Mouse (Mus musculus) cerebellum, postnatal 25 days (tissue): ENCODE measurements at regions not wholly inside any gene's neighbourhood (a gene's known extent, or its start where the extent isn't known, plus 50 kb on each side); places are given as distances from the start of the nearest gene placed in this dataset.

Experiments
- DNase-seq, 2 experiments: peaks; one replicate each; pipeline ENCODE4 v3.0.0; 2021; ENCODE audit warnings: mixed read lengths in 2 of 2

DNA sequence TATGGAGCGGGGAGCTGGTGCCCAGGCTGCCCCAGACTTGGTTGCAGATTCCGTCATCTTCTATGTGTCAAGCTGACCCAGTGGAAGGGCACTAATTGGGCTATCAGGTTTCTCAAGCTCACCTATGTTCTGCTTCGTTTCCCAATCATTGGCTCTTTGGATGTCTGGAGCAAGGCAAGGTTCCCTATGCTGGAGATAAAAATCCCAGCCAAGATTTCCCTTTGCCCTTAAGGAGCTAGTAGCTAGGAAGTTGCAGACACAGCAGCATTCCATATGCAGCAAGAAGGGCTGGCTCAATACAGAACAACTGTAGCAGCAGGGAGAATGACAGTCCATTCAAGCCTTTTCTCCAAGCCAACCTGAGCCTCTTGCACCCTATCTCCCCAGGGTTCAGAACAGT lies 159.2 kb upstream of the Zfp706 start:
- DNase-seq: no peak

GRCm38 (mm10) chr15:37165887-37166507 lies 158.4 kb upstream of the Zfp706 start:
- peak; percentile 16 to 35 for DNase-seq

DNA sequence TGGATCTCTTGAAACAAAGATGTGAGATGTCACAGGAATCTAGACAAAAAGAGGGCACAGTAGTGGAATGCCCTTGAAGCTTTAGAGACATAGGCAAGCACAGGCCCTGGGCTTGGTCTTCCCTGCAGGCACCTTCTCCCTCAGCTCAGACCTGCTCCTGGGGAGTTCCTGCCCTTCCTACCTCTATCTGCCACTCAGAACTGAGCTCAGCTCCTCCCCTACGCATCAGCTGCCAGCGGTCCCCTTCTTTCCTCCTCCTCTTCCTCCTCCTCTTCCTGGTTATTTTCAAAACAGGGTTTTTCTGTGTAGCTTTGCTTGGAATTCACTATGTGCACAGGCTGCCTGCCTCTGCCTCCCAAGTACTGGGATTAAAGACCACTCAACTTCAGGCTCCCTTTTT lies 157.6 kb upstream of the Zfp706 start:
- no peak for DNase-seq

- DNase-seq: no peak
Measured at GRCm38 (mm10) chr15:37164191-37165135, 156.9 kb upstream of the Zfp706 start.

- DNase-seq: no peak
Measured at GRCm38 (mm10) chr15:37159956-37160355, 152.4 kb upstream of the Zfp706 start.

- peak in 1 of 2 experiments; percentile 49 for DNase-seq
Measured at GRCm38 (mm10) chr15:37159349-37159748, 151.8 kb upstream of the Zfp706 start.

DNA sequence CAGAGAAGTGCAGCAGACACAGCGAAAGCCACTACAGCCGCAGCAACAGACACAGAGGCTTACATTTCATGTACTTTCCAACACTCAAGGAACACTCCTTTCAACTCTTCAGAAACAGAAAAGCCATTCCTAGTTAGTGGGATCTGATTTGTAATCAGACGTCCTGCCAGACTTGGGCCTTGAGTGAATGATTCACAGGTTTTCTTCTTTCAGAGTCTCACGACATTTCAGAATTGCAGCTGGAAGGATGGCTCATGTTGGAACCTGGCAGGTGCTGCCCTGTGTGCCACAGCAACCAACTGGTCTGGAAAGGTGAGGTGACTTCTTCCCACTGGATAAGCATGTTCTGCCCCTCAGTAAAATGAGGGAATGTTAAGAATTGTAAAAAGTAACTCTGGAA lies 149.8 kb upstream of the Zfp706 start:
- DNase-seq: no peak

DNA sequence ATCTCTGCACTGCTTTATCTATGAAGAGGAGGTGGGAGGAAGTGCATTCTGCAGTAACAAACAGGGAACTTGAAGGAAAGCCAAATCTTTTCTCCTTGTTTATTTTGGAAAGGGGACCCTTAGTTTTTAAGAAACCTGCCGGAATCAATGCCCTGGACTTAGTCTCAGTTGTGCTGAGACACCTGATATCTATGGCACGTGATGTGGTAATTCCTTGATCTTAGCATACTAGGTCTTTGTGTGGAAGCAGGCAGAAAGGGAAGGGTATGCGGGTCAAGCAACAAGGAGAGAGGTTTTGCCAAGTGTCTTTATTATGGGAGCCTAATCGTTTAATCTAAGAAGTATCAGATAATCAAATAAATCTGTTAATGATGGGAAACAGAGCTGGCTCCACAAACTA lies 147.4 kb upstream of the Zfp706 start:
- DNase-seq: no peak

DNA sequence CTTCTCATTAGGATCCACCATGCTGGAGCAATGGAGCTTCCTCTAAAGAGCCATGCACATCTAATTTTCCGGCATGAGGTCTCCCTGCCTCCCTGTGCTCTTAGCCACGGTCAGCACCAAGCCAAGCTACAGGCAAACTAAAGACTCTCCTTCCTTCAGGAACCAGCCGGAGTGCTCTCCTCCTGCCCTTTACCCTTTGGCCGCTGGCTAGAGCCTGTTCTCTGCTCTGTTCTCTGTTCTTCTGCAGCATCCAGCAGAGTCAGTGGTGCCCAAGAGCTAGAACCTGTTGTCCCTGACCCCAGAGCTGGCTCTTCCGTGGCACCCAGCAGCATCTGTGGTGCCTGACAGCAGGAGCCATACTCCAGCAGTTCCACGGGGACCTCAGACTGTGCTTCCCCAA lies 145.6 kb upstream of the Zfp706 start:
- no peak for DNase-seq

DNA sequence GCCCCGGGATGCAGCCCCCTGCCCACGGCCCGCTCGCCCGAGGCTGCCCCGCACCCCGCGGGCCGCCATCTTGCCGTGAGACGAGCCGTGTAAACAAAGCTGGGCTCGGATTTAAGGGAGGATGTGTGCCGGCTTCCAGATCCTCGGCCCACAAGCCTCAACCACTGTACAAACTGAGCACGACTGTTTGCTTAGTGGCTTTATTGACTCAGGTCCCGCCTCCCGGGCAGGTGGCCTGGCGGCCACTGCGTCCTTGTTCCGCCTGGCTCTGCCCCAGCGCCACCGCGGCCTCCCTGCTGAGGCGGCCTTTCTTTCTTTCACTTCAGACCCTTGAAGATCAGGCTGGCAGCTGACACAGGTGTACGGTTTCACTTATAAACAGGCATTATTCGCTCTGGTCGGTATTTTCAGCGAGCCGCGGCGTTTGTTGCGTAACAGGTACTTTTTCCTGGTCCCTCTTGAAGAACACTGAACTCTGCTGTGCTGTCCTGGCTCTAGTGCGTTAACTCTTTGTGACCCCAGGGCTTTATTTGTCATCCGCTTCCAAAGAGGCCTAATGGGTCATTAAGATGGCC lies 128.1 kb upstream of the Zfp706 start:
- DNase-seq: peak; percentile 84 to 87

GRCm38 (mm10) chr15:37134913-37135589 lies 127.5 kb upstream of the Zfp706 start:
- peak; percentile 72 to 79 for DNase-seq

DNA sequence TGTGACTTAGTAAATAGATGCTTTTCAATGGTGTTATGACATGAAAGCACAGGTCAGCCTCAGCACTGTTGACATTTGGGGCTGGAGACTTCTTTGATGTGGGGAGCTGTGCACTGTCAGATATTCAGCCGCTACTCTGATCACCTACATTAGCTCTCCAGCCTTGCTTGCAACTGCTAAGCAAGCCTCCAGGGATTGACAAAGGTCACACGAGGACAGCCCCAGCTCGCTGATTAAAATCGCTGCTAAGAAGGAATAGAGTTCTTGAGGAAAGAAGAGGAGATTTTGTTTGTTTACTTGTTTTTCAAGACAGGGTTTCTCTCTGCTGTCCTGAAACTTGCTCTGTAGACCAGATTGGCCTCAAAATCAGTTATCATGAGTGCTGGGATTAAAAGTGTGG lies 126.8 kb upstream of the Zfp706 start:
- peak in 1 of 2 experiments; percentile 24 for DNase-seq

GRCm38 (mm10) chr15:37133916-37134315 lies 126.3 kb upstream of the Zfp706 start:
- DNase-seq: peak in 1 of 2 experiments; percentile 13

- no peak for DNase-seq
Measured at GRCm38 (mm10) chr15:37127681-37128080, 120.1 kb upstream of the Zfp706 start.

DNA sequence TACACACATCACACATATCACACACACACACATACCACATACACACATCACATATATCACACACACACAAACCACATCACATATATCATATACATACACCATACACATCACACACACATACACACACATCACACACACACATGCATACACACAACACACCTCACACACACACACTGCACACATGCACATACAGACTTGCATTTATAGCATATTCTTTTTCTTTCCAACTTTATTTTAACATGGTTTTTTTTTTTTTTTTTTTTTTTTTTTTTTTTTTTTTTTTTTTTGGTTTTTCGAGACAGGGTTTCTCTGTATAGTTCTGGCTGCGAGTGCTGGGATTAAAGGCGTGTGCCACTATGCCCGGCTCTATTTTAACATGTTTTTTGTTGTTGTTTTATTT lies 119.6 kb upstream of the Zfp706 start:
- no peak for DNase-seq

DNA sequence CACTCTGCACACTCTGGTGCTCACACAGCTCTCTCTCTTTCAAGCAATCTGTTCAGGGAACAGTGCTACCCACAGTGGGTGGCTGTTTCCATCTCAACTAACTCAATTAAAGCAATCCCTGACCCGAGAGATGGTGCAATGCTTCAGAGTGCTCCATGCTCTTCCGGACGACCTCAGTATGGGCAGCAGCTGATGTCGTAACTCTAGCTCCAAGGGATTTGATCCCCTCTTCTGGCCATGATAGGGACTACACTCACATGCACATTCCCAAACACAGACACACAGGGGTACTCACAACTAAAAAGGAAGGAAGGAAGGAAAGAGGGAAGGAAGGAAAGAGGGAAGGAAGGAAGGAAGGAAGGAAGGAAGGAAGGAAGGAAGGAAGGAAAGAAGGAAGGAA lies 118.2 kb upstream of the Zfp706 start:
- DNase-seq: no peak

GRCm38 (mm10) chr15:37124951-37125350 lies 117.4 kb upstream of the Zfp706 start:
- no peak for DNase-seq

DNA sequence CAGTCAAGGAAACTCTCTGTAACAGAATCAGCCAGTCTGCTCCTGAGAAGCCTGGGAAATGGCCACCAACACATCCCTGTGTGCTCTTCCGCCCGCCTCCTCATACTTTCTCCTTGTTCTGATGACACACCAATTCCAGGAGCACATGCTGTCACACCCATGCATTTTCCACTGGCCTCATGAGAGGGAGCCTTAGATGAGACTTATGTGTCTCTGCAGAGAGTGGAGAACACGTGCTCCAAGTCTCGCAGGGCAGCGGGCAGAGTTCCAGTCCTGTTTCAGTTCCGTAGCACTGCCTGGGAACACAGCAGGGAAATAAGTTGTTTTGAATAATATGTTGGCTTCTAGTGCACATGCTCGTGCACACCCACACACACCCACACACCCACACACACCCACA lies 116.7 kb upstream of the Zfp706 start:
- DNase-seq: peak in 1 of 2 experiments; percentile 62

GRCm38 (mm10) chr15:37120381-37120780 lies 112.8 kb upstream of the Zfp706 start:
- peak; percentile 88 to 92 for DNase-seq

DNA sequence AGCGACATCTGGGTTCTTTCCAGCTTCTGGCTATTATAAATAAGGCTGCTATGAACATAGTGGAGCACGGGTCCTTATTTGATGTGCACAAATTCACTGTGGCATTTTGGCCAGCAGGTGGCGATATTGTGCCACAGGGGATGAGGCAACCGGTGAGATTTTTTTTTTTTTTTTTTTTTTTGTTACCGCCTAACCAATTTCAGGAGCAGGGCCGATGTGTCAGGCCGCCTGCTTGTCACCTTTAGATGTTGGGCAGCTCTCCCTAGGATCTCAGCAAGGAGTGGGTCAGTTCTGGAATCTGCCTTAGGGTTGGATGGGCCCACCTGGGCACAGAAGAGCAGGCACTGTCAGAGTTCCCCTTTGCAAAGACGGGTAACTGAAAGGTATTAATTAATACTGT lies 106.5 kb upstream of the Zfp706 start:
- peak; percentile 78 to 88 for DNase-seq

- DNase-seq: no peak
Measured at GRCm38 (mm10) chr15:37110462-37110861, 102.9 kb upstream of the Zfp706 start.

DNA sequence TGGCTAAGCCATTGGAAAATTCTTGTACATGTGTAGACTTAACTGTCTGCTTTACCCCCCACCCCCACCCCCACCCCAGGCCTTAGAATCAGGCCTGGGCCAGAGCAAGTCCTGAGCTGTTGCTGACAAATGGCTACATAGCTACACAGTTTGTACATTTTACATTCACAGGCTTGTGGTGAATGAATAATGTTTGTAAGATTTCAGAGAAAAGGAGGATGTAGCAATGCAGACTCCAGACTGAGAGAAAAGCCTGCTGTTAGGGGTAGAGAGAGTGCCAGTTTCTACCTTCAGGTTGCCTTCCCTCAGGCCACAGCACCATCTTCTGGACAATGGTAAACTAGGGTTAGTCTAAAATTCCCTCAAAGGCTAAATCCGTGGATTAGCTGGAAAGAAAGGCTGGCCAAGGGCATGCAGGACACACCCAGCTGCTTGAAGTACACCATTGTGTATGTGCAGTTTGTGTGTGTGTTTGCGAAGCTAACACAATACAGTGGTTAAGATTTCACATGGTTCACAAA lies 94.5 kb upstream of the Zfp706 start:
- DNase-seq: peak in 1 of 2 experiments; percentile 49

DNA sequence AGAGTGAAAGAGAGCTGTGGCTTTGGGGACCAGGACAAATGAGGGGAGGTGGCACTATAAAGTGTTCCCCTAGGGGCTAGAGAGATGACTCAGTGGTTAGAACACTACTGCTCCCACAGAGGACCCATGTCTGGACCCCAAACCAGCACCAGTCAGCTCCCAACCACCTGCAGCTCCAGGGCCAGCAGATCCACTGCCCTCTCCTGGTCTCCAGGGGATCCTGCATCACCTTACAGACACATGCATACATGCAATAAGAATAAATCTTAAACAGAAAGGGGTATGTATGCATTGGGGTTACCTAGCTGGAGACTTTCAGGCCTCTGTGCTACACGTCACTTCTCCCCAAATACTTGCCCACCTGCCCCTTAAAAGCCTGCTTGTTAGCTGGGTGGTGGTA lies 93.8 kb upstream of the Zfp706 start:
- peak in 1 of 2 experiments; percentile 14 for DNase-seq
